Mouse (Mus musculus): Measurements from ENCODE around the gene Cyp26c1.
A peak's percentile ranks its signal among the peaks of the same experiment; 100 is the strongest.

Cyp26c1 gene

DNA sequence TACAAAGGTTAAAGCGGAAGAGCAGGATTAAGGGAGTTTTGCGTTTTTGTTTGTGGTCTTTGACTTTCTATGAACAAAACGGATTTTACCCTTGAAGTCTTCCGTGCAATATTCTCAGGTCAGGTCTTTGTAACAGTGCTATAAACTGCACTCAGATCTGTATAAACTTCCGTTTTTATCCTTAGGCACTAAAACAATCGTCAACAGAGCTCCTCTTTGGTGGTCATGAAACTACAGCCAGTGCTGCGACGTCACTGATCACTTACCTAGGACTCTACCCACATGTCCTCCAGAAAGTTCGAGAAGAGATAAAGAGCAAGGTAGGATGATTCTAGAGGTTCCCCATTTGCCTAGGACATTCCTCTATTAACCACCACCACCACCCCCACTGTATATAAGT lies 14.3 kb downstream of the Cyp26c1 start:
- no peak for DNase-seq

DNA sequence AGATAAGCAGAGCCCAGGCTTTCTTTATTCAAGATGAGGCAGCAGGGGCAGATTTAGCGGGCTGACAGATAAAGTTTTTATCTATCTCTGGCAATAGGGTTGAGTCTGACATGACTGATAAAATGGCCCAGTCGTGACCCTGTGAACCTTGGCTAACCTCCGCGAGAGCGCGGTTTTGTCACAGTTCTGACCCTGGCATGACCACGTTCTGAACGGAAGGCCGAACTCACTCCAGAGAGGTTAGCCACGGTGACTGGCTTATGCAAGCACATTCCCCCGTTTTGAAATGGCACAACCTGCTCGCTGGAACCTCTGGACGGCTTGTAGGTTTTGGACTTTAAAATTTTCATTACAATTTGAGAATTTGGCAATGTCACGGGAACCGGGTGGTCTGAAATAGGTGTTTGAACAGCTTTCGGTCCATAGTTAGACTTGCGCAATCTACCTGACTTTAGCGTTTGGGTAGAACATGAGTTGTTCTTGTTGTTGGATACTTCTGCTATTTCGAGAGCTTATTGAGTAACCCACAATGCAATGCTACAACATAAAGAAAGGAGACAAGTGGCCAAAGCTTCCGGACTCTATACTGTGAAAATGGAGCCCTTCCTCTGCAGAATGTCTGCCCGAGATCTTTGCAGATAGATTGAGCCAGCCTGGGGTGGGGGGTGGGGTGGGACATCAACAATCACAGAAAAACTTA lies 17.1 kb downstream of the Cyp26c1 start:
- no peak for DNase-seq

DNA sequence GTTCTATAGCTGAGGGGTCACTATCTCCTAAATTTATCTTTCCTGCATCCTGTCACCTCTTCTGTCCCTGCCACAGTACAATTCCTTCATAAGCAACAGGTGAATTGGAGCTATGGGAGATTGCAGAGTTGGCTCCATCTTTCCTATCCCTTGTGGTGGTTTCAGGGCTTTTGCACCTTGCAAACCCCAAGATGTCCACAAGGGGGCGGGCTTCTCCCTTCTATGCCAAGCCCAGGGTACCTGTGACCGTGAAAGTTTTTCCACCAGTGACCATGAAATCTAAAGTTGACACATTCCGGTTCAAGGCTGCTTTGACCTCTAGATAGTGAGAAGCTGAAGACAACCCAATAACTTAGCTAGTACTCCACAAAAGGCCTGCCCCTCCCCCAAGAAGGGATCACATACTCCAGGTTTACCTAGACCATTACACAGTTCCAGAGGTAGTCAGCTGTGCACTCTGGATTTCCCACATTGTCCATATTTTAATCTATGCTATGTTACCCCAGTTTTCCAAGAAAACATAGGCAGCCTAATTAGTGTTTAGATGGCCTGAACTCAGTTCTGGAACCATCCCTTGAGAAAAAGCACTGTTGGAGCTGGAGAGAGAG lies 18.6 kb downstream of the Cyp26c1 start:
- DNase-seq: peak; percentile 84

DNA sequence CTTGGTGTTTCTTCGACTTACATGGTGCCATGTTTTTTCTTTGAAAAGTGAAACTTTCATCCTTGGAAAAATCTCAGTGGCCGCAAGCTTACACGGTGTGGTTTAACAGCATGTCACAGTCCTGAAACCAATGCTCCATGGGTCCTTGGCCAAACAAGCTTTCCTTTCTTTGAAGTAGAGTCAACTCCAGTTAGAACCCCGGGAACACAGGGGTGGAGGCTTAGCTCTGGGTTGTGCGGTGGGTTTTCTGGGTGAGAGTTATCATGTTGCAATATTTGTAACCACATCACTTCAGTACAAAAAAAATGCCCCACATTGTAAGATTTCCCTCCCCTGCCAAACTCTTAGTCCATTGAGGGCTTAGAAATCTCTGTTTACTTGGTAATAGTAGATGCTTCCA lies 20.3 kb downstream of the Cyp26c1 start:
- no peak for DNase-seq

DNA sequence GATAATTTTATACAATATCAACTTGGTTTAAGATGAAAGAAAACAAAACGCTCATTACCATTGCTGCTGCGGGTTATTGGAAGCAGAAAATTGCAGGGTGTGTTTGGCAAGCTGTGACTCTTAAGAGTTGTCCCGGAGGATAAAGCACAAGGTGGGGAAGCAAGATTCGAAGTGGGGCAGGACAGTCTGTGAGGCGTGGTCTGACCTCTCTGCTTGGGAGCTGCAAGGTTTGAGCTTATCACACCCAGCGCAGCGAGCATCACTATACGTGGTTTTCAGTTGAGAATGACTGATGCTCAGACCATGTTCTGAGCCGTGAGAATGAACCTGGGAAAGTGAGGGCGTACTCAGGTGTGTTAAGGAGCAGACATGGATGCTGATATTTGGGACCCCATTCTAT lies 29.3 kb downstream of the Cyp26c1 start:
- DNase-seq: no peak

DNA sequence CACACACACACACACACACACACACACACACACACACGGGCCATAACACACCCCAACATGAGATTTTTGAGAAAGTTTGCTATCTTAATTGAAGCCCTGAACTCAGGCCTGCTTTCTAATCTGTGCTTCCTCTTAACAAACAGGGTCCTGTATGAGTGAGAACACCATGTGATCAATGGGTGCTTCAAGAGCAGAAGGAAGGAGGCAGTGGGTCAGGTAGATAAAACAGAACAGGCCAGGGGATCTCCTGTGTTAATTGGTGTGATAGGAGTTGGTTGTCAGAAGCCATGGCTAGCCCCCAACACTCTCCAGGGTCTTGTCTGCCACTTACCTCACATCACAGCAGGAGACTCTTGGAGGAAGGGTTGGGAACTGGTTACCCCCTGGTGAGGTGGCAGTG lies 30.6 kb downstream of the Cyp26c1 start:
- DNase-seq: no peak

DNA sequence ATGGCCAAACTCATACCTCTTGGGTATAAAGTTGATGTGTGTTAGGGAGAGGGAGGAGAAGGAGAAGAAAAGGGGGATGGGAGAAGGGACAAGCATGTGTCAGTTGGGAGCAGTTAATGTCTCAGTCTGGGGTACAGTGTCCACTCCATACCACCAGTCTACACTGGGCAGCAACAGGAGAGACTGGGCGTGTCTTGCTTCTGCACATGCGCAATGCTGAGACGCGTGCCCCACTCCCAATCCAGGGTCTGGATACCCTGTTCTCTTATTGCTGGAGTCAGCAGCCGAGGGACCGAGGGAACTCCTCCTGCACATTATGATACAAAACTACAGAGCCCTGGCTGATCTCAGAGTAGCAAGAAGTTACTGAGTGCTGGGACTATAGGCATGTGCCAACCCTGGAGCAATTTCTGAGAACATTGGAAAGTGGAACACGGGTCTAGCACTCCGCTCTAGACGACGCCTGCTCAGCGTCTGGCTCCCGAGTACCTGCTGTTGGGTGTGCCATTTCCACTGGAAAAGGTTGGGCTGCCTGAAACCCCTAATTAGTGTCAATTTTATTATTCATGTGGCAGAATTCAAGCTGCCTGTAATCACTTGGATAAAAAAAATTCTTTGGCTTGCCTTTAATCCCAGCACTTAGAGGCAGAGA lies 31.3 kb downstream of the Cyp26c1 start:
- DNase-seq: no peak

DNA sequence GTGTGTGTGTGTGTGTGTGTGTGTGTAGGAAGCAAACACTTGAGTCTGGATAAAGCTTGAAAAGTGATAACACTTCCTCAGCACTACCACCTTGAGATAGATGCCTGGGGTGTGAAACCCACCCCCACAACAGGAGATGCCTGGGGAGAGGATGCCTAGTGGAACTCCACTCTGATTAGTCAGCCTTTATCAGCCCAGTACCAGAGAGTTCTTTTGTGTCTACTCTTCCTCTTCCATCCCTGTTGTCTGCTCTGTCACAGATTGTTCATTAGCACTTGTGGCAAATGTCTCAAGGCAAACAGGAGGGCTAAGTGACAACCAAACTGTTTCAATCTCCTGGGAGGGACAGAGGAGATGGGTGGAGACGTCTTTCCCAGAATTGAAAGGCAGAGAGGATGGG lies 33.8 kb downstream of the Cyp26c1 start:
- DNase-seq: no peak

DNA sequence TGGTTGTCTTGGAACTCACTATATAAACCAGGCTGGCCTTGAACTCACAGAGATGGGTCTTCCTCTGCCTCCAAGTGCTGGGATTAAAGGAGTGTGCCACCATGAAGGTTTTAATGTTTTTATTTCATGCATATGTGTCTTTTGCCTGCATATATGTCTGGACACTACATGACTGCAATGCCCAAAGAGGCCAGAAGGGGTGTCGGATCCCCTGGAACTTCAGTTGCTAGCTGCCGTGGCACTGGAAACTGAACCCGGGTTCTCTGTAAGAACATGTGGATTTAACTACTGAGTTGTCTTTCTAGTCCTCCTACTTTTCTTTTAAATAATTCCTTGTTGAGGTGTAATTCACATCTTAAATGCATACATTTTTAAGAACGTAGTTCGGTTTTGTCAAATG lies 39.2 kb downstream of the Cyp26c1 start:
- peak; percentile 19 for DNase-seq

DNA sequence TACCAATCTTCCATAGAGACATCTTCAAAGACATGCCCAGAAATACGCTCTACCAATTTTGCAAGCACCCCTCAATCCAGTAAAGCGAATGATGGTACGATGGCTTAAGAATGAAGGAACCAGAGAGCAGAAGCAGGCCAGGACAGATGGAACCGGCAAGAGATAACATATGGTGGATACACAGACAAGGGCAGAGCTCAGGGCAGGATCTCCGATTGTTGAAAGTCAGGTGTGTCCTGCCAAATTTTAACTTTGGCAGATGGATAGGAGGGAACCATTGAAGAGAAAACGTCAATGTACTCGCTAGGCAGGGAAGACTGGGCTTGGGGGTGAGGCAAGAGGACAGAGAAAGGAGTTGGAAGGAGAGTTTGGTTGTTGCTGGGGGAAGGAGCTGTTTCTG lies 41.2 kb downstream of the Cyp26c1 start:
- DNase-seq: no peak

DNA sequence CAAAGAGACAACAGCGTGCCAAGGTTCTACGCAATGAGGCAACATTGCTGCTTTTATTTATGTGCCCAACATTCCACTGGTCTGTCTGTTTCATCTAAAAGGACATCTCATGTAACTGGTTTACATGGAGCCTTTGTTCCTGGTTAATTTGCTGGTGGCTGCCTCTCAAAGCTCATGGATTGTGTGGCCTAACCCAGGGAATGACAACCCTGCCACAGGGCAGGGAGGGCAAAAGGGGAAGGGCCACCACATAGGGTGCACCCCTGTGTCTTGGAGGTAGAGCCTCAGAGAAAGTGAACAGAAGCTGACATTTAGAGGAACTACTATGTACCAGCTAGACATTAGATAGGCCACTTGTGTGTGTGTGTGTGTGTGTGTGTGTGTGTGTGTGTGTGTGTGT lies 42.0 kb downstream of the Cyp26c1 start:
- no peak for DNase-seq

DNA sequence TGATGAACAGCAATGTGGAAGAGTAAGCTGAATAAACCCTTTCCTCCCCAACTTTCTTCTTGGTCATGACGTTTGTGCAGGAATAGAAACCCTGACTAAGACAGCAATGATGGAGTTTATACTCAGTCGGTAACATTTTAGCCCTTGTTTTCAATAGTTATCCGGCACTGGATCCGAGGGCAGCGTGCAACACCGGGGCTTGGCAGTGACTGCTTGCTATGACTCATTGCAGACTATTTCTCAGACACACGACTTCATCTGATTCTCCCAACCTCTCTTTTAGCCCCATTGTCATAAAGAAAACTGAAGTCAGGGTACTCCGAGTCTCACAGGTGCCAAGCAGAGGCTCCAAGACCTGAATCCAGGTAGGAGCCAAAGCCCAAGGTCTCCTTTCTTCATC lies 50.0 kb downstream of the Cyp26c1 start:
- DNase-seq: no peak

DNA sequence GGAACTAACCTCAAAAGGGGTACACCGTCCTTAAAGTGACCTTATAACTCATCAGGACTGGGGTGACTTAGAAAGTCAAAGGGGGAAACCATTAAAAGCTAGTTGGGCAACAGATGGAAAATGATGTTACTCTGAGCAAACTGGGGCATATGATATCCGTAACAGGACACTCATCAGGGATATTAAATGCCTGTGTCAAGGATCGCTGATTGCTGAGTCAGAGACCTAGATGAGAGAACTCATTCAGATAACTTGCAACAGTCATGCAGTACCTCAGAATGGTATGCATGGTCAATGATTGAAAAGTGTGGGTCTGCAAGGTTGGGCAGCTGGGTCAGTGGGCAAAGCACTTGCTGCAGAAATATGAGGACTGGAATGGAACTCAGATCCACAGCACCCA lies 53.2 kb downstream of the Cyp26c1 start:
- DNase-seq: no peak

DNA sequence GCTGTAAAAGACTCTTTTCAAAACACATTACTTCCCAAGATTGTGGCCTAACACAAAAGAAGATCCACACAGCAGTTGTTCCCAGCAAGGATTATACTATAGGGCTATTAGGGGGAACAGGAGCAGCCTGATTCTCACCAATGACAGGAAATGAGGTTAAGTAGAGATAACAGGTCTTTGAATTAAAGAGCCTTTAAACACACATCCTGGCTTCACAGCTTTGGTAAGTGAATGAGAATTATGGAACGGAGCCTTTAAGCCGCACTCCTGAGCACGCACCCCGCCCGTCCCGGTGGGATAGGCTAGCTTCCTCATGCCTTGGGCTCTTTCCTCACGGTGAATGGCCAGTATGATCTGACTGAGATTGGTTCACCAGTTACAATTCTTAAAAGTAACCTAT lies 54.7 kb downstream of the Cyp26c1 start:
- no peak for DNase-seq
